Mouse (Mus musculus) frontal cortex, postnatal 25 days (tissue): Measurements from ENCODE around the gene Cdr1.

Experiments
- DNase-seq, 2 experiments: peaks; one replicate each; pipeline ENCODE4 v3.0.0; 2022; ENCODE audit warnings: low spot score in 2 of 2

Gene Cdr1

GRCm38 (mm10) chrX:61185458-61185857 lies at the start of gene Cdr1:
Cdr1 (minus strand) TSS chrX:61185558.
- no peak for DNase-seq

- DNase-seq, result no peak
Measured at GRCm38 (mm10) chrX:61185869-61186268, 511 bp upstream of the Cdr1 start.

- DNase-seq, result no peak
Measured at GRCm38 (mm10) chrX:61166519-61166918, 18.8 kb downstream of the Cdr1 start.

- no peak for DNase-seq
Measured at GRCm38 (mm10) chrX:61161249-61161648, 24.1 kb downstream of the Cdr1 start.

GRCm38 (mm10) chrX:61154657-61155256 lies 30.6 kb downstream of the Cdr1 start:
- no peak for DNase-seq

- no peak for DNase-seq
Measured at GRCm38 (mm10) chrX:61154246-61154645, 31.1 kb downstream of the Cdr1 start.

- no peak for DNase-seq
Measured at GRCm38 (mm10) chrX:61146569-61146968, 38.8 kb downstream of the Cdr1 start.

- DNase-seq, result no peak
Measured at GRCm38 (mm10) chrX:61145416-61145815, 39.9 kb downstream of the Cdr1 start.

GRCm38 (mm10) chrX:61134592-61134991 lies 50.8 kb downstream of the Cdr1 start:
- no peak for DNase-seq
